Mouse (Mus musculus): ENCODE data around the gene Them7.

DNA sequence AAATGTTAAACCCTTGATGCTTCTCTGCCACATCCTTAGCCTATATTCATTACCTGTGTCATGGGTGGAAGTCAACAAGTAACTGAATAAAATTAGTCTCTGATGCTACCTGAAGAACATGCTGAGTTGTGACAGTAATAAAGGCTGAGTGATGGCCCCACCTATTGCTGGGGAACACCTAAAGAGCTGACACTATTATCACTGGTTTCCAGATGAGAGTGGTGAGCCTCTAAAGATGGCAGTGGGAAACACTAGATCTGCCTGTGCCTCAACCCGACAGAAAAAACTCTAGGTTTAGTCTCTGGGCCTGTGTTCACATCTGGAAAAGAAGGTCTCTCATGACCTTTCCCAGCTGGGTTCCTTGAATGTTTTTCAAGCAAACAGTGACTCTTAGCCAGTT lies 155.6 kb downstream of the Them7 start:
- TF ChIP-seq CTCF (IDR thresholded peaks at IDR 0.05; ENCODE audit: insufficient read depth, low read depth, low read length) (no peak), POLR2A (IDR thresholded peaks at IDR 0.05; ENCODE audit: insufficient read depth, low read depth, low read length) (no peak)

Measured in olfactory bulb, adult 2 months (tissue).